Mouse (Mus musculus) right cerebral cortex, postnatal 36 days (tissue): ENCODE data around the gene Ofd1.

ENCODE experiments used
- DNase-seq, 2 experiments: peaks; one replicate each; pipeline ENCODE4 v3.0.0; 2022; ENCODE audit warnings: low spot score in 2 of 2, mixed read lengths in 1 of 2

Ofd1 gene

GRCm38 (mm10) chrX:166359927-166360440 is 80.5 kb downstream of the Ofd1 start:
- no peak for DNase-seq

GRCm38 (mm10) chrX:166358955-166359354 is 81.5 kb downstream of the Ofd1 start:
- DNase-seq = no peak

- no peak for DNase-seq
Observed at GRCm38 (mm10) chrX:166356276-166356675, 84.2 kb downstream of the Ofd1 start.

- DNase-seq = no peak
Observed at GRCm38 (mm10) chrX:166354913-166355312, 85.6 kb downstream of the Ofd1 start.

- no peak for DNase-seq
Observed at GRCm38 (mm10) chrX:166353412-166353811, 87.1 kb downstream of the Ofd1 start.

- DNase-seq = peak in 1 of 2 experiments; percentile 58
Observed at GRCm38 (mm10) chrX:166351790-166352189, 88.7 kb downstream of the Ofd1 start.

GRCm38 (mm10) chrX:166348634-166349033 is 91.9 kb downstream of the Ofd1 start:
- no peak for DNase-seq

GRCm38 (mm10) chrX:166348086-166348485 is 92.4 kb downstream of the Ofd1 start:
- no peak for DNase-seq

- DNase-seq = peak; percentile 49 to 56
Observed at GRCm38 (mm10) chrX:166344228-166345015, 96.1 kb downstream of the Ofd1 start.

- DNase-seq = no peak
Observed at GRCm38 (mm10) chrX:166341795-166342194, 98.7 kb downstream of the Ofd1 start.
